Mouse (Mus musculus) CH12.LX (cell line): ENCODE data around the gene Xrcc6. TPM values are rescaled to one million over a fixed set of nuclear protein-coding genes. Genes with fewer than 3 reads are reported as not detected.

Experiments
- DNase-seq: peaks from one replicate; pipeline ENCODE4 v3.0.0-alpha.2; 2013; ENCODE audit errors: extremely low read depth
- H3K27ac ChIP-seq: 2 replicates; pipeline ENCODE4 v1.5.1; 2012; ENCODE audit warnings: low read depth, mild to moderate bottlenecking, control low read depth, moderate library complexity; ENCODE audit not compliant: insufficient read depth
- H3K27me3 ChIP-seq: replicated peaks from 2 replicates; pipeline ENCODE3; 2012; ENCODE audit warnings: inconsistent platforms
- H3K36me3 ChIP-seq, 2 experiments: replicated peaks in 1 of 2; 2 replicates each; pipeline versions ENCODE3 to v1.6.1; 2012; ENCODE audit warnings: inconsistent platforms in 1 of 2, low read length in 1 of 2, mild to moderate bottlenecking in 1 of 2, mixed read lengths in 1 of 2, moderate library complexity in 1 of 2; ENCODE audit not compliant: control insufficient read depth in 1 of 2, insufficient read depth in 1 of 2
- H3K4me1 ChIP-seq, 2 experiments: 2 replicates each; pipeline ENCODE4 v1.6.1; 2012; ENCODE audit warnings: inconsistent platforms in 1 of 2, moderate library complexity in 1 of 2; ENCODE audit not compliant: insufficient read depth in 2 of 2, control insufficient read depth in 1 of 2
- H3K4me2 ChIP-seq: 2 replicates; pipeline ENCODE4 v1.6.1; 2012; ENCODE audit warnings: low read depth, mild to moderate bottlenecking, control low read depth; ENCODE audit not compliant: poor library complexity, insufficient read depth, severe bottlenecking
- H3K4me3 ChIP-seq, 3 experiments: fragments of 150-350 bp in 1 of 3; sonication (generic) in 1 of 3; replicated peaks in 1 of 3; 2 replicates each; pipeline versions ENCODE3 to v1.5.1; 2011 to 2012; ENCODE audit warnings: low read depth in 2 of 3, low read length in 2 of 3, mild to moderate bottlenecking in 2 of 3, moderate library complexity in 2 of 3, control low read depth in 1 of 3, improper control_type of control experiment in 1 of 3, inconsistent platforms in 1 of 3, mixed read lengths in 1 of 3; ENCODE audit not compliant: poor library complexity in 1 of 3
- H3K79me2 ChIP-seq: replicated peaks from 2 replicates; pipeline ENCODE4 v1.6.1; 2012; ENCODE audit warnings: mild to moderate bottlenecking, moderate library complexity; ENCODE audit not compliant: control insufficient read depth, poor library complexity, insufficient read depth, severe bottlenecking; ENCODE audit errors: extremely low read depth
- H3K9ac ChIP-seq: 2 replicates; pipeline ENCODE4 v1.6.1; 2012; ENCODE audit warnings: low read depth, mild to moderate bottlenecking, control low read depth, moderate library complexity; ENCODE audit not compliant: insufficient read depth
- H3K9me3 ChIP-seq: replicated peaks from 2 replicates; pipeline ENCODE3; 2012; ENCODE audit warnings: low read length, inconsistent platforms, mixed read lengths
- BHLHE40 ChIP-seq: IDR thresholded peaks from 2 replicates; pipeline ENCODE4 v1.6.1; 2011; ENCODE audit warnings: mild to moderate bottlenecking, low read depth, low read length, improper control_type of control experiment
- CHD1 ChIP-seq: IDR thresholded peaks from 2 replicates; pipeline ENCODE4 v1.6.1; 2012; ENCODE audit warnings: low read depth, low read length, improper control_type of control experiment, inconsistent platforms
- CTCF ChIP-seq, 2 experiments: IDR thresholded peaks in 1 of 2; conservative IDR thresholded peaks in 1 of 2; 2 replicates each; pipeline ENCODE4 v1.5.1; 2011 to 2012; ENCODE audit warnings: low read depth in 2 of 2, low read length in 2 of 2, improper control_type of control experiment in 1 of 2, inconsistent platforms in 1 of 2, mild to moderate bottlenecking in 1 of 2, moderate library complexity in 1 of 2
- E2F4 ChIP-seq: IDR thresholded peaks from 2 replicates; pipeline ENCODE4 v1.6.1; 2011; ENCODE audit warnings: low read depth, low read length, improper control_type of control experiment; ENCODE audit not compliant: insufficient replicate concordance
- ELF1 ChIP-seq: IDR thresholded peaks from 2 replicates; pipeline ENCODE4 v1.6.1; 2014; ENCODE audit warnings: low read depth, mild to moderate bottlenecking, inconsistent platforms, low read length, improper control_type of control experiment
- EP300 ChIP-seq: IDR thresholded peaks from 2 replicates; pipeline ENCODE4 v1.6.1; 2011; ENCODE audit warnings: low read length, improper control_type of control experiment
- ETS1 ChIP-seq: conservative IDR thresholded peaks from 2 replicates; pipeline ENCODE4 v1.6.1; 2012; ENCODE audit warnings: low read depth, mild to moderate bottlenecking, inconsistent platforms, low read length, improper control_type of control experiment, moderate library complexity
- GABPA ChIP-seq: IDR thresholded peaks from 2 replicates; pipeline ENCODE4 v1.6.1; 2012; ENCODE audit warnings: low read depth, low read length, improper control_type of control experiment, inconsistent platforms; ENCODE audit not compliant: insufficient replicate concordance
- IRF4 ChIP-seq: IDR thresholded peaks from 2 replicates; pipeline ENCODE4 v1.6.1; 2014; ENCODE audit warnings: low read depth, mild to moderate bottlenecking, inconsistent platforms, low read length, improper control_type of control experiment
- JUN ChIP-seq: IDR thresholded peaks from 2 replicates; pipeline ENCODE4 v1.6.1; 2011; ENCODE audit warnings: low read depth, mild to moderate bottlenecking, low read length, improper control_type of control experiment, moderate library complexity; ENCODE audit not compliant: insufficient read depth
- JUND ChIP-seq: conservative IDR thresholded peaks from 2 replicates; pipeline ENCODE4 v1.6.1; 2011; ENCODE audit warnings: low read depth, low read length, improper control_type of control experiment
- KAT2A ChIP-seq: IDR thresholded peaks from 2 replicates; pipeline ENCODE4 v1.6.1; 2012; ENCODE audit warnings: low read length, improper control_type of control experiment, inconsistent platforms; ENCODE audit not compliant: insufficient replicate concordance
- MAFK ChIP-seq: IDR thresholded peaks from 2 replicates; pipeline ENCODE4 v1.6.1; 2011; ENCODE audit warnings: low read length, improper control_type of control experiment; ENCODE audit not compliant: insufficient replicate concordance
- MAZ ChIP-seq: IDR thresholded peaks from 2 replicates; pipeline ENCODE4 v1.6.1; 2012; ENCODE audit warnings: low read depth, mild to moderate bottlenecking, inconsistent platforms, low read length, improper control_type of control experiment, moderate library complexity
- MEF2A ChIP-seq: IDR thresholded peaks from 2 replicates; pipeline ENCODE4 v1.6.1; 2014; ENCODE audit warnings: low read depth, mild to moderate bottlenecking, inconsistent platforms, low read length, improper control_type of control experiment, borderline replicate concordance
- MXI1 ChIP-seq: IDR thresholded peaks from 2 replicates; pipeline ENCODE4 v1.6.1; 2011; ENCODE audit warnings: mild to moderate bottlenecking, low read depth, low read length, improper control_type of control experiment
- MYC ChIP-seq: IDR thresholded peaks from 2 replicates; pipeline ENCODE4 v1.6.1; 2011; ENCODE audit warnings: low read depth, mild to moderate bottlenecking, improper control_type of control experiment, low read length
- NELFE ChIP-seq: IDR thresholded peaks from 2 replicates; pipeline ENCODE4 v1.6.1; 2011; ENCODE audit warnings: low read depth, low read length, improper control_type of control experiment
- NRF1 ChIP-seq: IDR thresholded peaks from 2 replicates; pipeline ENCODE4 v1.6.1; 2014; ENCODE audit warnings: low read depth, mild to moderate bottlenecking, inconsistent platforms, low read length, improper control_type of control experiment, moderate library complexity
- PAX5 ChIP-seq: IDR thresholded peaks from 2 replicates; pipeline ENCODE4 v1.6.1; 2012; ENCODE audit warnings: low read length, inconsistent platforms, mixed read lengths
- POLR2A ChIP-seq: IDR thresholded peaks from 2 replicates; pipeline ENCODE4 v1.6.1; 2011; ENCODE audit warnings: low read depth, mild to moderate bottlenecking, improper control_type of control experiment, low read length
- POLR2AphosphoS2 ChIP-seq: IDR thresholded peaks from 2 replicates; pipeline ENCODE4 v1.6.1; 2011; ENCODE audit warnings: low read depth, low read length, improper control_type of control experiment
- RCOR1 ChIP-seq: conservative IDR thresholded peaks from 2 replicates; pipeline ENCODE4 v1.6.1; 2012; ENCODE audit warnings: low read depth, mild to moderate bottlenecking, inconsistent platforms, low read length, improper control_type of control experiment
- SIN3A ChIP-seq: IDR thresholded peaks from 2 replicates; pipeline ENCODE4 v1.6.1; 2012; ENCODE audit warnings: low read length, improper control_type of control experiment, inconsistent platforms
- SMC3 ChIP-seq: IDR thresholded peaks from 2 replicates; pipeline ENCODE4 v1.6.1; 2011; ENCODE audit warnings: low read depth, low read length, improper control_type of control experiment
- TCF12 ChIP-seq: IDR thresholded peaks from 2 replicates; pipeline ENCODE4 v1.6.1; 2014; ENCODE audit warnings: low read depth, mild to moderate bottlenecking, inconsistent platforms, low read length, improper control_type of control experiment
- UBTF ChIP-seq: IDR thresholded peaks from 2 replicates; pipeline ENCODE4 v1.6.1; 2012; ENCODE audit warnings: low read depth, mild to moderate bottlenecking, inconsistent platforms, low read length, improper control_type of control experiment, moderate library complexity
- USF2 ChIP-seq: conservative IDR thresholded peaks from 2 replicates; pipeline ENCODE4 v1.6.1; 2011; ENCODE audit warnings: low read depth, low read length, improper control_type of control experiment
- ZNF384 ChIP-seq: IDR thresholded peaks from 2 replicates; pipeline ENCODE4 v1.6.1; 2012; ENCODE audit warnings: low read depth, low read length, improper control_type of control experiment, inconsistent platforms
- dilution Hi-C: fragments of 300-500 bp; cut with MboI; formaldehyde crosslinking; loops from 2 replicates; pipeline ENCODE4 v1.14.3; 2020; ENCODE audit warnings: low sequenced_read_pairs; ENCODE audit not compliant: extremely low pct_unique_long_range_greater_than_20kb, extremely low pct_ligation_motif_present
- in situ Hi-C: fragments of 300-500 bp; cut with MboI; formaldehyde crosslinking; loops from 3 replicates; pipeline ENCODE4 v1.14.3; 2019; ENCODE audit warnings: low sequenced_read_pairs, low pct_ligation_motif_present, low pct_unique_long_range_greater_than_20kb, mixed read lengths
- polyA plus RNA-seq: library from polyadenylated mRNA; unstranded; fragments of >175 nt; gene quantifications from 2 replicates; pipeline ENCODE4 v1.2.1, GENCODE M21; 2012; ENCODE audit warnings: low read depth; ENCODE audit not compliant: insufficient read length
- total RNA-seq, 2 experiments: library from RNA; depleted of rRNA; stranded (reverse); fragments of 300-350 nt in 1 of 2; fragments of >200 nt in 1 of 2; gene quantifications; 2 replicates each; pipeline ENCODE4 v1.2.3; 2012 to 2014

The Xrcc6 gene
- total and polyA plus RNA-seq, 3 experiments, result 67.3 to 83.5 (median 80.8) TPM

DNA sequence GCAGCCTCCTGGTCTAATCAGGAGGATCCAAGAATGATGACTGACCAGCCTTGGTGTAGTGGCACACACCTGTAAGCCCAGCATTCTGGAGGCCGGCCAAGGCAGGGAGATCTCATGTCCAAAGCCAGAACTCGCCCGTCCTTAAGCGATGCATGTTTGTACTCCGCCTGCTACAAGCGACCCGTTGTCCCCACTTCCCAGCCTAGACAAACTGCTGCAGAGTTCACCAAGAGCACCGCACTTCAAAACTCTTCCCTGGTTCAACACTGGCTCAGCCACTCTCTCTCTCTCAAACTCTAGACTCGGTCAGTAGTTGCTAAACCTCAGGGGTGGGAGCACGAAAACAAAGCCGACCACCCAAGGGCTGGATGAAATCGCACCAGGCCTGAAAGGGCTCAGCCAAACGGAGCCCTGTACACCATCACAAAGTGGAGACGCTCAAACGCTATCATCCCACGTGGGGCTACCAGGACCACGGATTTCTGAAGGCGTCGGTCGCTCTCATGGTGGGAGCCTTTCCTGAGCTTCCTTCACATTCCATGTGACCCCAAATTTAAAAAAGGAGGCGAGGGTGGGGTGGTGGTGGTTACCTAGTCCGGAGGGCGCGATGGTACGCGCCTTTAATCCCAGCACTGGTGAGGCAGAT is 58.7 kb downstream of the Xrcc6 start:
- H3K27ac ChIP-seq, result no peak overlapping the region
- peak overlapping the region; percentile 93 to 97 (median 96) for H3K4me3 ChIP-seq
- dilution Hi-C loops (no loop called here), in situ Hi-C loops (no loop called here)
- peaks cover 2 to 21% of the 10 kb centered on the region in 2 experiments; a peak in 3 of 4 replicates for H3K4me1 ChIP-seq
- H3K9me3 ChIP-seq, result no peaks in the 10 kb centered on the region
- TF ChIP-seq MXI1 (no peak; the same call in 1 of the 2 replicates), MYC (0 out of 2 replicates have a peak, but pooled peaks have one; percentile 11), NRF1 (no peak), TCF12 (0 out of 2 replicates have a peak, but pooled peaks have one; percentile 4)
- H3K9ac ChIP-seq, result peak overlapping the region; percentile 85
- H3K27me3 ChIP-seq, result peaks cover 12% of the 10 kb centered on the region
- peak overlapping the region; percentile 18 for H3K4me2 ChIP-seq
- peaks cover 19 to 29% of the 10 kb centered on the region in 2 experiments for H3K36me3 ChIP-seq
- no peak for DNase-seq
- H3K79me2 ChIP-seq, result peaks cover 51% of the 10 kb centered on the region

DNA sequence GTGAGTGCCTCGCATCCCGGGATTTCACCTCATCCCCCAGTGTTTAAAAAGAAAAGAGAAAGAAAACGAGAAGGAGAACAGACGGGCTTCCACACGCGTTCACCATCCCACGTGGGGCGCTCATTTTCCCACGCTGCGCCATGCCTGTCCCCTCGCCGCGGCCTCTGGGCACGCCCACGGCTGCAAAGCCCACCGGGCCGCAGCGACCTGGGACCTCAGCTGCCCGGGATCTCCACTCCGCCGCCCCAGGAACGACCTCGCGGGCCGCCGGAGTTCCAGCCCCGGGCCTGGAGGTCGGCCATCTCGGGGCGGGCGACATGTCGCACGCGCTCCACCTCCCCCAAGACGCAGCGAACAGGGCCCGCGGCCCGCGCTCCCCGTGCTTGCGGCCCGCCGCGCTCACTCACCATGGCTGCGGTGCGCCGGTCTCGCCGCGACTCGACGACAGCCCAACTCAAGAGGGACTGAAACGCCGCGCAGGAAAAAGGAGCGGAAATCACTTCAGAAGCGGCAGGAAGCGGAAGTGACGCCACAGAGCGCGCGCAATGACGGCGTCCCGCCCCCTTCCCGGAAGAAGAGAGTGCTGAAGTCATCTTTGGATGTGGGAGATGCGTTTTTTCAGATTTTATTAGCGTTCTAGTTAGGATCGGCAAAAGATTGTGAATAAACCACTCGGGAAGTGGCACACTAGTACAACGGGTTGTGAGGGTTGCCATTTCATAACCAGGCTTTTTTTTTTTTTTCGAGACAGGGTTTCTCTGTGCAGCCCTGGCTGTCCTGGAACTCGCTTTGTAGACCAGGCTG is 59.6 kb downstream of the Xrcc6 start, which contains the start of gene Snu13:
Gene Snu13, minus strand, starts transcription at position 519 of the 804 bp plus-strand sequence.
- Histone ChIP-seq H3K4me3 (peak within 1 kb of the TSS; percentile 93 to 97 (median 96)), H3K36me3 (peaks cover 16 to 27% of the 10 kb centered on the region in 2 experiments), H3K9ac (peak within 1 kb of the TSS; percentile 85), H3K27ac (peak within 1 kb of the TSS; percentile 67), H3K27me3 (peaks cover 14% of the 10 kb centered on the region), H3K79me2 (peaks cover 50% of the 10 kb centered on the region), H3K4me2 (peak within 1 kb of the TSS; percentile 76), H3K9me3 (no peaks in the 10 kb centered on the region), H3K4me1 (peaks cover 2 to 21% of the 10 kb centered on the region in 2 experiments; a peak in 3 of 4 replicates)
- DNase-seq, result peak; percentile 87
- dilution Hi-C loops (no loop called here), in situ Hi-C loops (no loop called here)
- TF ChIP-seq IRF4, result peak; percentile 55; the same call in 1 of the 2 replicates
- TF ChIP-seq JUND, result no peak
- 0 out of 2 replicates have a peak, but pooled peaks have one; percentile 25 for TF ChIP-seq MAZ
- no peak for TF ChIP-seq BHLHE40
- TF ChIP-seq EP300, result no peak
- TF ChIP-seq PAX5, result no peak
- TF ChIP-seq KAT2A, result peak; percentile 84; the same call in 1 of the 2 replicates
- no peak; the same call in 1 of the 2 replicates for TF ChIP-seq CHD1
- no peak for TF ChIP-seq USF2
- TF ChIP-seq NELFE, result peak; percentile 92
- TF ChIP-seq POLR2AphosphoS2, result peak; percentile 87
- no peak for TF ChIP-seq ETS1
- TF ChIP-seq ELF1, result peak; percentile 95
- TF ChIP-seq POLR2A, result peak; percentile 90
- no peak for TF ChIP-seq CTCF (conservative IDR thresholded peaks at IDR 0.05 in 1 of 2, IDR thresholded peaks at IDR 0.05 in 1 of 2; ENCODE audit: low read depth in 2 of 2, low read length in 2 of 2)
- peak; percentile 91 for TF ChIP-seq MXI1
- TF ChIP-seq GABPA, result no peak
- TF ChIP-seq RCOR1, result no peak
- no peak for TF ChIP-seq SMC3
- no peak for TF ChIP-seq MAFK
- peak; percentile 86 for TF ChIP-seq MYC
- TF ChIP-seq ZNF384, result peak; percentile 67; the same call in 1 of the 2 replicates
- peak; percentile 47 for TF ChIP-seq SIN3A
- TF ChIP-seq E2F4, result peak; percentile 91; the same call in 1 of the 2 replicates
- peak; percentile 61 for TF ChIP-seq NRF1
- 0 out of 2 replicates have a peak, but pooled peaks have one; percentile 23 for TF ChIP-seq MEF2A
- TF ChIP-seq JUN, result peak; percentile 5; the same call in 1 of the 2 replicates
- no peak for TF ChIP-seq UBTF
